Mouse (Mus musculus) hindbrain, embryonic 12.5 days (tissue): Measurements from ENCODE around the gene Rbm8a. TPM values are rescaled to one million over a fixed set of nuclear protein-coding genes. Genes with fewer than 3 reads are reported as not detected.
"Not testable (repeated sequence)": the region's sequence is repeated elsewhere in the genome, so short reads cannot be mapped to it uniquely, and the experiment has no call there.

Experiments used
- ATAC-seq: fragments of 200-750 bp; cut with Nextera tagmentation; 2 replicates; pipeline ENCODE4 v1.8.0; 2017; ENCODE audit warnings: moderate TSS enrichment; ENCODE audit not compliant: low FRiP score
- H3K27ac ChIP-seq: fragments of 300-500 bp; sonication (generic); 2 replicates; pipeline ENCODE4 v1.5.1; 2016; ENCODE audit warnings: mild to moderate bottlenecking
- H3K27me3 ChIP-seq: fragments of 300-500 bp; sonication (generic); 2 replicates; pipeline ENCODE4 v1.6.1; 2016; ENCODE audit warnings: mild to moderate bottlenecking
- H3K36me3 ChIP-seq: fragments of 300-500 bp; sonication (generic); 2 replicates; pipeline ENCODE4 v1.6.1; 2016; ENCODE audit warnings: mild to moderate bottlenecking
- H3K4me1 ChIP-seq: fragments of 300-500 bp; sonication (generic); 2 replicates; pipeline ENCODE4 v1.6.1; 2016
- H3K4me2 ChIP-seq: fragments of 300-500 bp; sonication (generic); replicated peaks from 2 replicates; pipeline ENCODE4 v1.6.1; 2016; ENCODE audit warnings: mild to moderate bottlenecking
- H3K4me3 ChIP-seq: fragments of 300-500 bp; sonication (generic); 2 replicates; pipeline ENCODE4 v1.5.1; 2016; ENCODE audit warnings: mild to moderate bottlenecking
- H3K9ac ChIP-seq: fragments of 300-500 bp; sonication (generic); 2 replicates; pipeline ENCODE4 v1.6.1; 2016; ENCODE audit warnings: mild to moderate bottlenecking, moderate library complexity
- H3K9me3 ChIP-seq: fragments of 300-500 bp; sonication (generic); replicated peaks from 2 replicates; pipeline ENCODE4 v1.6.1; 2016; ENCODE audit warnings: mild to moderate bottlenecking
- WGBS: fragments of 180-500 bp; shearing (Covaris S2); methylation state at CpG from one replicate; pipeline ENCODE4 v1.1.7; 2016; 5-methylcytosine and 5-hydroxymethylcytosine counted together
- polyA plus RNA-seq: library from polyadenylated mRNA; unstranded; fragments of >200 nt; fragmentation: Nextera tagmentation; extraction: Ambion mirVana; gene quantifications from 2 replicates; pipeline ENCODE4 v1.2.1, GENCODE M21; 2016

Gene Rbm8a
- polyA plus RNA-seq, 1 experiment from 2014 or later, result 152 TPM

DNA sequence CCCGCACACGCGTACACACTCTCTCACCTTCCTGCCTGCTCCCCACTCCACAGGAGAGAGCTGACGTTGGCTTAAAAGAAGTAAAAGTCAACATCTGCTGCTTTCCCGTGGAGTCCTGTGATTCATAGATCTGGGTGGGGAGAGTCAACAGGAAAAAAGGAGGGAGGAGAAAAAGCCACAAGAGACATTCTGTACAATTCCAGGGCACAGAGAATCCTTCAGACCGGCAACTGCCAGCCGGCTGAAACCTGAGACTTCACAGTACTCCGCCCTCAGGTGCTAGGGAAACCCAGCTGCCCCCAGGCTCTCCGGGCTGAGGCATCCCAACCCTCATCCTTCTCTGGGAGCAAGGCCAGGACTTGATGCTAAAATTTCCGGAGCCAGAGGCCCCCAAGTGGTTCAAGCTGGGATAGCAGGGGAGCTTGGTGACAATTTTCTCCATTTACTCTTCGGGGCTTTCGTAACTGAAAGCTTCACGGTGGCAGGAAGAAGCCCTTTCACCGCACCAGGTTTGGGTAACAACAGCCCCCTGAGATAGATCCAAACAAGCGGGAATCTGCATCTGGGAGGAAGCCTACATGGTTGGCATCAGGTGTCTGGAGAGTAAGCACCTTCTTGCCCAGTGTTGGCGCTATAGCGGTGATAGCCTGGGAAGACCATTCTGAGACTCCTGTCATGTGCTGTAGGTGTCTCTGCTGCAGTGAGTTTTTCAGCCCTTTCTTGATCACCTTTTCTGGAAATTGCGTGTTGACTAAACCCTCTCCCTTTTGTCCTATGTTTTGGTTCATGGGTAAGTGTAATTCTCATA, 33.9 kb downstream of the Rbm8a start:
- peak overlapping the region; percentile 19 for H3K4me3 ChIP-seq
- no peaks in the 10 kb centered on the region for H3K27me3 ChIP-seq
- H3K4me2 ChIP-seq, result peak overlapping the region; percentile 51
- H3K9me3 ChIP-seq, result no peaks in the 10 kb centered on the region
- peak; percentile 75 for ATAC-seq
- peak overlapping the region; percentile 42; the same call in 1 of the 2 replicates for H3K9ac ChIP-seq
- 0 out of 2 replicates have a peak, but pooled peaks cover 2% of the 10 kb centered on the region for H3K36me3 ChIP-seq
- peaks cover 13% of the 10 kb centered on the region for H3K4me1 ChIP-seq
- no peak overlapping the region; the same call in 1 of the 2 replicates for H3K27ac ChIP-seq
- 6% methylated on average over 16 of the region's 18 CpGs for WGBS

DNA sequence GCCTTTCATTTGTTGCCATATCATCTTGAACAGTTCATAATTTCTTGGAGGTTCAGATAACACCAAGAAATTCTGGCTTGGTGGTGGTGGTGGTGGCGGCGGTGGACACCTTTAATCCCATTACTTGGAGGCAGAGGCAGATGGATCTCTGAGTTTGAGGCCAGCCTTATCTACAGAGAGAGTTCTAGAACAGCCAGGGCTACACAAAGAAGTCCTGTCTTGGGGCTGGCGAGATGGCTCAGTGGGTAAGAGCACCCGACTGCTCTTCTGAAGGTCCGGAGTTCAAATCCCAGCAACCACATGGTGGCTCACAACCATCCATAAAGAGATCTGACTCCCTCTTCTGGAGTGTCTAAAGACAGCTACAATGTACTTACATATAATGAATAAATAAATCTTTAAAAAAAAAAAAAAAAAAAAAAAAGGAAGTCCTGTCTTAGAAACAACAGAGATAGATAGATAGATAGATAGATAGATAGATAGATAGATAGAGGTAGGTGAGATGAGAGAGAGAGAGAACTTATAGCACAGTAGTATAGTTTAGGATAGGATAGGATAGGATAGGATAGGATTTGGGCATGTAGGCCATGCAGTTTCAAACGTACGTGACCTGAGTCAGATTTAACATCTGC, 36.1 kb downstream of the Rbm8a start:
- not testable (repeated sequence) for H3K9ac ChIP-seq

DNA sequence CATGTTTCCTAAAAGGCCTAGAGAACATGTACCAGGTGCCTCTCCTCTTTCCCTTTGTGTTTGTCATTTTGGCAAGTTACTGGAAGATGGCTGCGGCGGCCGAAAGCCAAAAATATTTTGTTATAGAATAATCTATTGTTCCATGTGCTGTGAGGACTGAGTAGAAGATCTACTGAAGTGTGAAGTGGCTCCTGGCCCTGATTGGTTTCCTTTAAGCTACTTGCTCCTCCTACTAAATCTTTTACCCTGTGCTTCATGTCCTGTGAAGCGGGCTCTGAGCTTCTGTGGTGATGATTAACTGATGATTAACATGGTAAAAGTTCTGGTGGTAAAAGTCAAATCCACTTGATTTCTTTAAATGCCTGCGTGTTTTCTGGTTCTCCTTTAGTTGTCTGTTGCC, 37.2 kb downstream of the Rbm8a start:
- Histone ChIP-seq H3K27me3 (peaks cover 9% of the 10 kb centered on the region), H3K4me3 (no peak overlapping the region), H3K4me2 (no peak overlapping the region), H3K4me1 (peaks cover 20% of the 10 kb centered on the region), H3K27ac (no peak overlapping the region), H3K36me3 (no peaks in the 10 kb centered on the region), H3K9me3 (no peaks in the 10 kb centered on the region), H3K9ac (no peak overlapping the region)
- no peak for ATAC-seq
- 91% methylated on average over 5 of the region's 5 CpGs for WGBS

More for the DNA sequence above, 36.1 kb downstream of the Rbm8a start:
- not testable (repeated sequence) for H3K36me3 ChIP-seq, H3K4me2 ChIP-seq, H3K4me3 ChIP-seq, H3K27me3 ChIP-seq, ATAC-seq, H3K27ac ChIP-seq, H3K9me3 ChIP-seq
- H3K4me1 ChIP-seq, result peaks cover 20% of the 10 kb centered on the region
- WGBS, result 87% methylated on average over 7 of the region's 7 CpGs

DNA sequence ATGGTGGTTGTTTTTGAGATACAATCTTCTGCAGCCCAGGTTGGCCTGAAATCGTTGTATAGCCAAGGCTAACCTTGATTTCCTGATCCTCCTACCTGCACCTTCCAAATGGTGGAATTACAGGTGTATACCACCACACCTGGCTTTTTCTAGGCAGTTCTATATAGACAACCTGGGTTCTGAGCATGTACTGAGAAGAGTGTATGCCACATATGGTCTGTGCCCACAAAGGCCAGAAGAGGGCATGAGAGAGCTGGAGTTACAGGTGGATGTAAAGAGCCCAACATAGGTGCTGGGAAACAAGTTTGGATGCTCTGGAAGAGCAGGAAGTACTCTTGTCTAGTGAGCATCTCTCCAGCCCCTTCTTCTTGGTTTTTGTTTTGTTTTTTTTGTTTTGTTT, 37.6 kb downstream of the Rbm8a start:
- 31% methylated on average over 1 of the region's 1 CpGs for WGBS
- no peak for ATAC-seq

DNA sequence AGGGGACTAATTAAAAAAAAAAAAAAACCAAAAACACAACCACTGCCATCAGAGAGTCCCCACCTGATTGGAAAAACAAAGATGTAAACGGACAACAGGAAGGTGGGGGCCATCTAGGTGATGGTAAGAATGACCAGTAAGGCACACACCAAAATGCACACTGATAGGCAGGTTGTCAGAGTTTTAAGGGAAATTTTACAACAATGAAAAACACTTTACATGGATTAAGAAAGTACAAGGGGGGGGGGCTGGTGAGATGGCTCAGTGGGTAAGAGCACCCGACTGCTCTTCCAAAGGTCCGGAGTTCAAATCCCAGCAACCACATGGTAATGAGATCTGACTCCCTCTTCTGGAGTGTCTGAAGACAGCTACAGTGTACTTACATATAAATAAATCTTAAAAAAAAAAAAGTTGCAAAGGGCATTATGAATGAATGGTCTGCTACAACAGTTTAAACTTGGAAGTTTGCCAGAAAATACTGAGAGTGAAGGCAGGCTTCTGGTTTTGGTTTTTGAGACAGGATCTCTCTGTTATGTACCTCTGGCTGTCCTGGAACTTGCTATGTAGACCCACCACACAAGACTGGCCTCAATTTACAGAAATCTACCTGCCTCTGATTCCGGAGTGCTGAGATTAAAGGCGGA, 38.8 kb downstream of the Rbm8a start:
- Histone ChIP-seq H3K36me3 (no peaks in the 10 kb centered on the region), H3K27me3 (peaks cover 9% of the 10 kb centered on the region), H3K27ac (no peak overlapping the region), H3K9me3 (no peaks in the 10 kb centered on the region), H3K4me2 (no peak overlapping the region), H3K4me3 (no peak overlapping the region), H3K4me1 (peaks cover 11% of the 10 kb centered on the region), H3K9ac (no peak overlapping the region)
- no peak for ATAC-seq
- WGBS, result 95% methylated on average over 5 of the region's 5 CpGs

More for the DNA sequence above, 37.6 kb downstream of the Rbm8a start:
- Histone ChIP-seq H3K36me3 (no peaks in the 10 kb centered on the region), H3K4me2 (no peak overlapping the region), H3K4me1 (peaks cover 20% of the 10 kb centered on the region), H3K9me3 (no peaks in the 10 kb centered on the region), H3K27me3 (peaks cover 9% of the 10 kb centered on the region), H3K27ac (no peak overlapping the region), H3K4me3 (no peak overlapping the region), H3K9ac (no peak overlapping the region)

GRCm38 (mm10) chr3:96669727-96670468, 40.2 kb downstream of the Rbm8a start, which contains the start of gene Ankrd35:
Gene Ankrd35 (plus strand): TSS chr3:96670131.
- H3K36me3 ChIP-seq, result no peaks in the 10 kb centered on the region
- H3K4me2 ChIP-seq, result peak within 1 kb of the TSS; percentile 77
- WGBS, result 6% methylated on average over 35 of the region's 35 CpGs
- no peak within 1 kb of the TSS for H3K27ac ChIP-seq
- H3K27me3 ChIP-seq, result peaks cover 9% of the 10 kb centered on the region
- no peaks in the 10 kb centered on the region for H3K9me3 ChIP-seq
- ATAC-seq, result peak; percentile 93
- H3K4me3 ChIP-seq, result peak within 1 kb of the TSS; percentile 38
- peaks cover 7% of the 10 kb centered on the region for H3K4me1 ChIP-seq
- H3K9ac ChIP-seq, result peak within 1 kb of the TSS; percentile 53; the same call in 1 of the 2 replicates

- no peaks in the 10 kb centered on the region for H3K9me3 ChIP-seq
- H3K4me2 ChIP-seq, result no peak overlapping the region
- H3K27ac ChIP-seq, result no peak overlapping the region
- no peak overlapping the region for H3K9ac ChIP-seq
- H3K27me3 ChIP-seq, result peaks cover 9% of the 10 kb centered on the region
- H3K4me1 ChIP-seq, result peaks cover 7% of the 10 kb centered on the region
- H3K36me3 ChIP-seq, result no peaks in the 10 kb centered on the region
- 93% methylated on average over 5 of the region's 5 CpGs for WGBS
- H3K4me3 ChIP-seq, result no peak overlapping the region
- ATAC-seq, result no peak
Measured at GRCm38 (mm10) chr3:96671519-96671918, 41.8 kb downstream of the Rbm8a start.

DNA sequence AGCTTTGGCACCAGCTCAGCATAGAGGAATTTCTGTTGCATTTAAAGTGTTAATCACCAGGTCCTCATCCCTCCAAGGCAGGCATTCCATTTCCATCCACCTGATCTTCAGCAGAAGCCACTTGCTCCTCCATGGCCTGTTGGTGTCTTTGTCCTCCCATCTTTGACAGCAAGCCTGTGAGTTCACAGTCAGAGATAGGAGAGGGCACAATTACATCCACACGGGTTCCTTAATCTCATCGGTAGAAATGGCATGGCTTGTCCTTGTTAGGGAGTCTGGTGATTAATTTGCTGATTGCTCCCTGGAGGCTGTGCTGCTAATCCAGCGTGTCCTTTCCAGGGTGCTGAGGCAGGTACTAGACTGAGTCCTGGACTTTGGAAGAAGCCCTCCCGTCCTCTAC, 43.8 kb downstream of the Rbm8a start:
- Histone ChIP-seq H3K9ac (no peak overlapping the region), H3K4me1 (peaks cover 7% of the 10 kb centered on the region), H3K9me3 (no peaks in the 10 kb centered on the region), H3K27ac (no peak overlapping the region), H3K27me3 (peaks cover 9% of the 10 kb centered on the region), H3K4me2 (no peak overlapping the region), H3K36me3 (no peaks in the 10 kb centered on the region), H3K4me3 (no peak overlapping the region)
- ATAC-seq, result no peak
- WGBS, result 72% methylated on average over 4 of the region's 4 CpGs

- 51% methylated on average over 8 of the region's 8 CpGs for WGBS
- no peak overlapping the region for H3K9ac ChIP-seq
- no peak overlapping the region for H3K27ac ChIP-seq
- peaks cover 7% of the 10 kb centered on the region for H3K4me1 ChIP-seq
- no peaks in the 10 kb centered on the region for H3K9me3 ChIP-seq
- ATAC-seq, result no peak
- no peaks in the 10 kb centered on the region for H3K36me3 ChIP-seq
- peaks cover 11% of the 10 kb centered on the region for H3K27me3 ChIP-seq
- H3K4me2 ChIP-seq, result no peak overlapping the region
- no peak overlapping the region for H3K4me3 ChIP-seq
Measured at GRCm38 (mm10) chr3:96674442-96674841, 44.7 kb downstream of the Rbm8a start.

GRCm38 (mm10) chr3:96675171-96675570, 45.4 kb downstream of the Rbm8a start:
- Histone ChIP-seq H3K27me3 (peaks cover 18% of the 10 kb centered on the region), H3K9ac (no peak overlapping the region), H3K9me3 (no peaks in the 10 kb centered on the region), H3K4me3 (no peak overlapping the region), H3K36me3 (no peaks in the 10 kb centered on the region), H3K4me1 (peaks cover 6% of the 10 kb centered on the region), H3K4me2 (no peak overlapping the region), H3K27ac (no peak overlapping the region)
- no peak for ATAC-seq
- 86% methylated on average over 3 of the region's 3 CpGs for WGBS

DNA sequence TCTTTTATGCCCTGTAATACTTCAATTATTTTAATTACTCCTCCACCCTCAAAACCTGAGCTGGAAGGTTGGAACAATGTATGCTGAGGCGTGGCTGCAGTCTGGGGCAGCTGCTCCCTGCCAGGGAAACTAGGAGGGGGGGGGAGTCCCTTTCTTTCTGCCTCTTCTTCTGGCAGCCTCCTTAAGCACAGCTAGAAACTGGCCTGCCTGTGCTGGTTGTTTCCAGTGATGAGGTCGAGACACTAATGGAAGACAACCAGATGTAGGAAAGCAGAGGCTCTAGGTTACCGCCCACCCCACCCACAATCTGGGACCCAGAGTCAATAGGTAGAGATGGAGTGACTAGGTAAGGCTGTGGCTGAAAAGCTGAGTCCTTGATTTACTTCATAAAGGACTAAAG, 46.0 kb downstream of the Rbm8a start:
- peaks cover under 1% of the 10 kb centered on the region; the same call in 1 of the 2 replicates for H3K4me1 ChIP-seq
- no peak for ATAC-seq
- 40% methylated on average over 3 of the region's 3 CpGs for WGBS
- H3K9me3 ChIP-seq, result no peaks in the 10 kb centered on the region
- no peak overlapping the region for H3K4me3 ChIP-seq
- H3K9ac ChIP-seq, result no peak overlapping the region
- H3K27ac ChIP-seq, result no peak overlapping the region
- H3K27me3 ChIP-seq, result peaks cover 14% of the 10 kb centered on the region
- no peak overlapping the region for H3K4me2 ChIP-seq
- H3K36me3 ChIP-seq, result no peaks in the 10 kb centered on the region

DNA sequence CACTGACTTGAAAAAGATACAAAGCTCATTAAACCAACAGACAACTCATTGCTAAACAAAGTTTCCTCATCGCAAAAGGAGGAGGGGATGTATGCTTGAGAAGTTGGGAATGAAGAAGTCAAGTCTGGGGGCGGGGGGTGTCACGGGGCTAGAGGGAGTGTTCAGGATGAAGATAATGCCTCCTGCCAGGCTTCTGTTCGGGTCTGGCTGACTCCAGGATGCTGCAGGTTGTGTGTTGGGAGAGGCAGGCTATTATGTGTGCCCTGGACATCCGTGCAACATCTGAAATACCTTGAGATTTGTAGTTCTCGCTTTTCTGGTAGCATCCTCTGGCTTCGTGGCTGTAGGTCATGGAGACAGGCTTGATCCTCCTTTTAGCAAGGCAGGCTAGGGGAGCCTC, 48.7 kb downstream of the Rbm8a start:
- Histone ChIP-seq H3K27ac (no peak overlapping the region), H3K4me1 (no peaks in the 10 kb centered on the region; the same call in 1 of the 2 replicates), H3K36me3 (no peaks in the 10 kb centered on the region), H3K9me3 (no peaks in the 10 kb centered on the region), H3K4me2 (no peak overlapping the region), H3K4me3 (no peak overlapping the region), H3K9ac (no peak overlapping the region), H3K27me3 (peaks cover 14% of the 10 kb centered on the region)
- ATAC-seq, result no peak
- WGBS, result 62% methylated on average over 7 of the region's 7 CpGs
